Mouse (Mus musculus) T-helper 17 cell (primary cell): Measurements from ENCODE around the gene Spef1.

Source experiments
- in situ Hi-C, 2 experiments: fragments of 300-600 bp; cut with MboI, MseI; formaldehyde crosslinking; loops; 1 replicate in 1 of 2; 2 replicates in 1 of 2; pipeline ENCODE4 v1.15.1; 2025; ENCODE audit warnings: high pct_unique_total_duplicates in 2 of 2

Spef1 gene

GRCm38 (mm10) chr2:131206778-131207177 is 19.7 kb upstream of the Spef1 start, which contains the start of gene Ap5s1:
Ap5s1 (plus strand) TSS chr2:131207078.
- in situ Hi-C loops = loop anchor here in 1 of 2 experiments (5.0 kb wide), 1 partner anchor 46 kb away; no protein-coding TSS in a partner anchor

- in situ Hi-C loops = loop anchor here in 1 of 2 experiments (5.0 kb wide), 1 partner anchor 47 kb away; no protein-coding TSS in a partner anchor
Measured at GRCm38 (mm10) chr2:131205521-131206182, 18.6 kb upstream of the Spef1 start.

GRCm38 (mm10) chr2:131204410-131204981 is 17.4 kb upstream of the Spef1 start:
- in situ Hi-C loops = no loop called here

GRCm38 (mm10) chr2:131203816-131204409 is 16.8 kb upstream of the Spef1 start:
- in situ Hi-C loops = no loop called here

GRCm38 (mm10) chr2:131201262-131201661 is 14.2 kb upstream of the Spef1 start:
- in situ Hi-C loops = no loop called here

- in situ Hi-C loops = no loop called here
Measured at GRCm38 (mm10) chr2:131200710-131201109, 13.6 kb upstream of the Spef1 start.

GRCm38 (mm10) chr2:131196606-131197316 is 9.7 kb upstream of the Spef1 start:
- in situ Hi-C loops = no loop called here

GRCm38 (mm10) chr2:131191005-131191390 is 3.9 kb upstream of the Spef1 start:
- in situ Hi-C loops = no loop called here

- in situ Hi-C loops = no loop called here
Measured at GRCm38 (mm10) chr2:131190344-131191004, 3.4 kb upstream of the Spef1 start.

GRCm38 (mm10) chr2:131189521-131190309 is 2.6 kb upstream of the Spef1 start:
- in situ Hi-C loops = no loop called here

GRCm38 (mm10) chr2:131188311-131188710 is 1.2 kb upstream of the Spef1 start:
- in situ Hi-C loops = no loop called here

GRCm38 (mm10) chr2:131187602-131187922 is 480 bp upstream of the Spef1 start:
- in situ Hi-C loops = no loop called here

GRCm38 (mm10) chr2:131186343-131186742 is 739 bp downstream of the Spef1 start:
- in situ Hi-C loops = no loop called here

GRCm38 (mm10) chr2:131179990-131180587 is 7.0 kb downstream of the Spef1 start, which contains the start of gene Cenpb:
Cenpb (minus strand) TSS chr2:131180067.
- in situ Hi-C loops = no loop called here

- in situ Hi-C loops = no loop called here
Measured at GRCm38 (mm10) chr2:131179246-131179886, 7.7 kb downstream of the Spef1 start.

- in situ Hi-C loops = no loop called here
Measured at GRCm38 (mm10) chr2:131178828-131179245, 8.2 kb downstream of the Spef1 start.

GRCm38 (mm10) chr2:131177932-131178331 is 9.2 kb downstream of the Spef1 start:
- in situ Hi-C loops = no loop called here

- in situ Hi-C loops = no loop called here
Measured at GRCm38 (mm10) chr2:131176491-131176890, 10.6 kb downstream of the Spef1 start.

GRCm38 (mm10) chr2:131175945-131176309 is 11.2 kb downstream of the Spef1 start:
- in situ Hi-C loops = no loop called here
